Mouse (Mus musculus) frontal cortex, postnatal 25 days (tissue): ENCODE results near the gene Polr3b.

ENCODE experiments used
- DNase-seq, 2 experiments: peaks; one replicate each; pipeline ENCODE4 v3.0.0; 2022; ENCODE audit warnings: low spot score in 2 of 2

The Polr3b gene

DNA sequence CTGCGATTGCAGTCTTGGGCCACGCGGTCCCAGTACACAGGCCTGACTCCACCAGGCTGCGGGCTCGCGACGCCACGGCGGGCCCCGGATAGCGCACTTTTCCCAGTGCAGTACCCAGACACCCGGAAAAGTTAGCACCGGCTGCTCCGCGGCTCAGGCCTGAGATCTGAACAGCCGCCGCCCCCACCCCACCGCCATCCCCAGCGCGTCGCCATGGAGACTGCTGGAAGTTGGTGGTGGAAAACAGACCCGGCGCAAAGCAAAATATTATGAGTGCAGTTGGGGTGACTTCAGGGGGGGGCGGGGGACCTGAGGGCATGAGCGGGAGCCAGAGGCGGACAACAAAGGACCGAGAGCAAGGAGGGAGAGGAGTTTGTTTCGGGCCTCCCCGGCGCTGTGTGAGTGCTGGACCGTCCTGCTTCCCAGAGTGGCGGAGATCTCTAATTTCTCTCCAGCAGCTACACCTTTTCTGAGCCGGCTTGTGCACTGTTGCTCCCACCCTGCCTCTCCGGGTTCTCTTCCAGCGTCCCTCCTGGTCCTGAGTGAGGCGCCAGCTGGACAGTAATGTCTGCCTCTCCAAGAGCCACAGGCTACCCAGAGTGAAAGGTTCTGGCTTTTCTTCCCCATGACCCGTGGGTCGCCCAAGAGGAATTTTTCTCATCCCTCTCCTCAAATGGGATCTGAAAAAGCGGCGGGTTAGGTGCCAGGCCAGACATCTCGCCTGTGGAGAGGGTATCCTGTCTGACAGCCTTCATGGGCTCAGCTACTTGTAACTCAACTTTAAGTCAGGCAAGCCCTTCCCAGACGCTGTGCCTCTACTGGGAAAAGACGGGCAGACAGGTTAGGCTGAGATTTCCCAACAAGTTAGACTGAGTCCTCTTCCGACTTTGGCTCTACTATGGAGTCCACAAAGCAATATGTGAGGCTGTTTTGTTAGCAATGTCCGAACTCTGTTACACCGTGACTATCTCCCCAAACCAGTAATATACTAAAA, 138.3 kb downstream of the Polr3b start:
- DNase-seq, result no peak

DNA sequence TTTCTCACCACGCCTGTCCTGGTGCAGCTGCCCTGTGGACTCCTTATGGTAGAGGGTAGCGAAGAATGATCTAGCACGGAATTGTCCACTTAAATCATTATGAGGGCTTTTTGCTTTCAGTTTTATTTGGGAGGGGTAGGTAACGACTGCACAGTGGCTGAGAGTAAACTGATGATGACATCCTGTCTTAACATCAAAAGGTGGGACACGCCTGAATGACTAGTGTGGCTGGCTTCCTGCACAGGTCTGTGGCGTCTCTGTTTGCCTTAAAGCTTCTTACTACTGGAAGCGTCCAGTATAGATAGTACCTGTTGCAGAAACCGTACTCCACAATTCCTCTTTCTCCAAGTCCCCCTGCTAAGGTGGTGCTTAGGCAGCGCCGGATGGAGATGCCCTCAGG, 146.7 kb downstream of the Polr3b start:
- no peak for DNase-seq

DNA sequence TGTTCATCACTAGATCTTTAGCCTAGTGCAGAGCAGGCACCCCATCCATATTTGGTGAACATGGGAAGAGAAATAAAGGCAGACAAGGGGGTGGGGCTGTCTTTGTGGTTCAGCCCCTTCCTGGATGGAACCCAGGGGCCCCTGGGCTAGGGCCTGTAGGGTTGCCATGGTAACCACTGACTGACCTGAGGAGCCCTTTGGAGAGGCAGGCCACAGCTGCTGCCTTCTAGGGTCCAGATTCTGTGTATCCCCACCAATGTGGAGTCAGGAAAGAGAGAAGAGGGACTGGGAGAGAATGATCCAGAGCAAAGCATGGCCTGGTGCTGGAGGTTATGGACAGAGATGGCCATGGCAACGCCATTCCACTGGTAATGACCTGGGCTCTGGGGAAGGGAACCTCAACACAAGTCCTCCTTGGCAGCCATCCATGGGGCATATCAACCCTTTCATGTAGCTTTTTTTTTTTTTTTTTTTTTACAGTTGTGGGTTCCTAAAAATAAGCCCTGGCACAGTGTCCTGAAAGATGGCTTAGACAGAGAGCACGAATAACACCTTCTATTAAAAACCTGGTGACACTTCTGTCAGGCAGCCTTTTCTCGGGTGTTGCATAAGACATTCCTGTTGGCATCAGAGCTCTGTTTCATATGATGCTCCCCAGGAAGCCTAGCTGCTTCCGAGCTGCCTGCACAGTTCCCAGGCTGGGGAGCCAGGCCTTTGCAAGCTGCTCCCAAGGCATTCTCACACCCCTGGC, 150.5 kb downstream of the Polr3b start:
- DNase-seq, result no peak

DNA sequence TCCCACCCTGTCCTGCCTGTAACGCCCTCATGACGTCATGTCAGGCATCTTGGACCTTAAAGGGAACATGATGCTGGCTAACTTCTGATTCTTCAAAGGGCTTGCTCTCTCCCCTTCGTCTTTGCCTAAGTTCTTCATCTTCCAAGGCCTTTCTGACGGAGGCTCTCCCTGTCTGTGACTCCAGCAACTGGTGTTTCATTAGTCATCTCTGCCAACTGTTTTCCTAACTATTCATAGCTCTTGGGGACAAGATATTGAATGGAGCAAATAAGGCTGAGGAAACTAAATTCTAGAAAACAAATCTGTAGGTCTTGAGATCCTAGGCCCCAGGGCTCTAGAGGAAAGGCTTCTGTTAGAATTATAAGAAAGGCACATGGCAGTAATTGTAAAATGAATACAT, 151.8 kb downstream of the Polr3b start:
- DNase-seq, result no peak

DNA sequence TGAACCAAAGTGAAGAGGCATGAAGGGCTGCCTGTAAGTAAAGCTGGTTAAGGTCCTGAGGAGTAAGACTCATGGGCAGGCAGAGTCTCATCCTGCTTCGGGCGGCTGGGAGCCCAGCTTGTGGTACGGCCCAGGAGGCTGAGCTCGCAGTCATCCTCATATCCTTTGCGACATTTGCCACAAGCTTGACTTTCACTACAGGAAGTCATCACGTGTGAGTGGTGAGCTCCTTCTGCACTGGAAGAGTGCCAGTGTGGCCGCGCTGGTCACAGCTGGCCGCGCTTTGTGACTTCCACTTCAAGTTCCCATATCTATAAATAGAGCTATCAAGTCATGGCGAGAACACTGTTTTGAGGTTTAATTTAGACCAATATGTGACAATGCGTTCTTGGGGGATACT, 152.5 kb downstream of the Polr3b start:
- no peak for DNase-seq
